Mouse (Mus musculus): ENCODE data around the gene Arhgef15.
"Not testable (repeated sequence)": the region's sequence is repeated elsewhere in the genome, so short reads cannot be mapped to it uniquely, and the experiment has no call there.

The Arhgef15 gene

GRCm38 (mm10) chr11:68965050-68965449 is 7.8 kb upstream of the Arhgef15 start:
- DNase-seq (ENCODE audit: low spot score) = no peak

GRCm38 (mm10) chr11:68963405-68963804 is 6.1 kb upstream of the Arhgef15 start:
- no peak for DNase-seq (ENCODE audit: low spot score)

- not testable (repeated sequence) for DNase-seq (ENCODE audit: low spot score)
These were observed 4.9 kb upstream of the Arhgef15 start for GRCm38 (mm10) chr11:68962159-68962558.

- DNase-seq (ENCODE audit: low spot score) = no peak
These were observed 4.3 kb upstream of the Arhgef15 start for GRCm38 (mm10) chr11:68961596-68961995.

- DNase-seq (ENCODE audit: low spot score) = no peak
These were observed 691 bp upstream of the Arhgef15 start for GRCm38 (mm10) chr11:68957971-68958370.

GRCm38 (mm10) chr11:68956697-68957096 is 583 bp downstream of the Arhgef15 start:
- DNase-seq (ENCODE audit: low spot score) = no peak

- DNase-seq (ENCODE audit: low spot score) = no peak
These were observed 1.2 kb downstream of the Arhgef15 start for GRCm38 (mm10) chr11:68956107-68956506.

- DNase-seq (ENCODE audit: low spot score) = no peak
These were observed 1.8 kb downstream of the Arhgef15 start for GRCm38 (mm10) chr11:68955473-68955872.

GRCm38 (mm10) chr11:68954408-68954807 is 2.9 kb downstream of the Arhgef15 start:
- DNase-seq (ENCODE audit: low spot score) = no peak

GRCm38 (mm10) chr11:68953903-68954302 is 3.4 kb downstream of the Arhgef15 start:
- DNase-seq (ENCODE audit: low spot score) = no peak

GRCm38 (mm10) chr11:68947542-68947993 is 9.7 kb downstream of the Arhgef15 start:
- no peak for DNase-seq (ENCODE audit: low spot score)

GRCm38 (mm10) chr11:68946806-68947440 is 10.4 kb downstream of the Arhgef15 start:
- DNase-seq (ENCODE audit: low spot score) = no peak

- DNase-seq (ENCODE audit: low spot score) = no peak
These were observed 11.3 kb downstream of the Arhgef15 start for GRCm38 (mm10) chr11:68946001-68946400.

GRCm38 (mm10) chr11:68945245-68945644 is 12.0 kb downstream of the Arhgef15 start:
- DNase-seq (ENCODE audit: low spot score) = no peak

- DNase-seq (ENCODE audit: low spot score) = no peak
These were observed 14.5 kb downstream of the Arhgef15 start for GRCm38 (mm10) chr11:68942731-68943130.

GRCm38 (mm10) chr11:68940516-68940915 is 16.8 kb downstream of the Arhgef15 start:
- DNase-seq (ENCODE audit: low spot score) = no peak

GRCm38 (mm10) chr11:68939451-68940304 is 17.6 kb downstream of the Arhgef15 start:
- peak; percentile 58 for DNase-seq (ENCODE audit: low spot score)

- DNase-seq (ENCODE audit: low spot score) = not testable (repeated sequence)
These were observed 20.3 kb downstream of the Arhgef15 start for GRCm38 (mm10) chr11:68936951-68937350.

- no peak for DNase-seq (ENCODE audit: low spot score)
These were observed 23.3 kb downstream of the Arhgef15 start for GRCm38 (mm10) chr11:68933885-68934507.

- no peak for DNase-seq (ENCODE audit: low spot score)
These were observed 27.3 kb downstream of the Arhgef15 start for GRCm38 (mm10) chr11:68929947-68930346.

GRCm38 (mm10) chr11:68926981-68927380 is 30.3 kb downstream of the Arhgef15 start, which contains the start of gene Odf4:
TSS of gene Odf4 (minus strand) at chr11:68927081.
- no peak for DNase-seq (ENCODE audit: low spot score)

GRCm38 (mm10) chr11:68924749-68925148 is 32.5 kb downstream of the Arhgef15 start:
- DNase-seq (ENCODE audit: low spot score) = no peak

GRCm38 (mm10) chr11:68923191-68923590 is 34.1 kb downstream of the Arhgef15 start:
- DNase-seq (ENCODE audit: low spot score) = no peak
